Mouse (Mus musculus) midbrain, embryonic 16.5 days (tissue): ENCODE measurements around the gene Ppp2r5d. TPM values are rescaled to one million over a fixed set of nuclear protein-coding genes. Genes with fewer than 3 reads are reported as not detected.

Experiments used
- ATAC-seq: fragments of 200-750 bp; cut with Nextera tagmentation; 2 replicates; pipeline ENCODE4 v1.8.0; 2017; ENCODE audit warnings: moderate TSS enrichment
- H3K27ac ChIP-seq: fragments of 300-500 bp; sonication (generic); 2 replicates; pipeline ENCODE4 v1.5.1; 2014; ENCODE audit warnings: mild to moderate bottlenecking, low read length, mixed read lengths
- H3K27me3 ChIP-seq: fragments of 300-500 bp; sonication (generic); 2 replicates; pipeline ENCODE4 v1.6.1; 2014; ENCODE audit warnings: low read depth, low read length, mixed read lengths; ENCODE audit not compliant: control insufficient read depth, insufficient read depth
- H3K36me3 ChIP-seq: fragments of 300-500 bp; sonication (generic); 2 replicates; pipeline ENCODE4 v1.6.1; 2014; ENCODE audit warnings: mild to moderate bottlenecking, low read length, moderate library complexity, mixed read lengths; ENCODE audit not compliant: control insufficient read depth, insufficient read depth
- H3K4me1 ChIP-seq: fragments of 300-500 bp; sonication (generic); 2 replicates; pipeline ENCODE4 v1.6.1; 2014; ENCODE audit warnings: mild to moderate bottlenecking, low read length, mixed read lengths; ENCODE audit not compliant: control insufficient read depth, insufficient read depth
- H3K4me2 ChIP-seq: fragments of 300-500 bp; sonication (generic); 2 replicates; pipeline ENCODE4 v1.6.1; 2014; ENCODE audit warnings: mild to moderate bottlenecking, low read length, mixed read lengths
- H3K4me3 ChIP-seq: fragments of 300-500 bp; sonication (generic); 2 replicates; pipeline ENCODE4 v1.5.1; 2014; ENCODE audit warnings: low read depth, mild to moderate bottlenecking, low read length, moderate library complexity, mixed read lengths
- H3K9ac ChIP-seq: fragments of 300-500 bp; sonication (generic); 2 replicates; pipeline ENCODE4 v1.6.1; 2014; ENCODE audit warnings: low read depth, low read length, mixed read lengths
- H3K9me3 ChIP-seq: fragments of 300-500 bp; sonication (generic); replicated peaks from 2 replicates; pipeline ENCODE4 v1.6.1; 2014; ENCODE audit warnings: mild to moderate bottlenecking, low read length, mixed read lengths; ENCODE audit not compliant: control insufficient read depth, poor library complexity, severe bottlenecking
- WGBS: fragments of 180-500 bp; shearing (Covaris S2); extraction: QIAGEN DNeasy Blood & Tissue Kit; methylation state at CpG from one replicate; pipeline ENCODE4 v1.1.7; 2014; 5-methylcytosine and 5-hydroxymethylcytosine counted together
- polyA plus RNA-seq: library from polyadenylated mRNA; unstranded; fragments of >200 nt; fragmentation: Nextera tagmentation; extraction: Ambion mirVana; gene quantifications from 2 replicates; pipeline ENCODE4 v1.2.1, GENCODE M21; 2015

Gene Ppp2r5d
- 94.8 and 102 TPM in 2 replicates for polyA plus RNA-seq

DNA sequence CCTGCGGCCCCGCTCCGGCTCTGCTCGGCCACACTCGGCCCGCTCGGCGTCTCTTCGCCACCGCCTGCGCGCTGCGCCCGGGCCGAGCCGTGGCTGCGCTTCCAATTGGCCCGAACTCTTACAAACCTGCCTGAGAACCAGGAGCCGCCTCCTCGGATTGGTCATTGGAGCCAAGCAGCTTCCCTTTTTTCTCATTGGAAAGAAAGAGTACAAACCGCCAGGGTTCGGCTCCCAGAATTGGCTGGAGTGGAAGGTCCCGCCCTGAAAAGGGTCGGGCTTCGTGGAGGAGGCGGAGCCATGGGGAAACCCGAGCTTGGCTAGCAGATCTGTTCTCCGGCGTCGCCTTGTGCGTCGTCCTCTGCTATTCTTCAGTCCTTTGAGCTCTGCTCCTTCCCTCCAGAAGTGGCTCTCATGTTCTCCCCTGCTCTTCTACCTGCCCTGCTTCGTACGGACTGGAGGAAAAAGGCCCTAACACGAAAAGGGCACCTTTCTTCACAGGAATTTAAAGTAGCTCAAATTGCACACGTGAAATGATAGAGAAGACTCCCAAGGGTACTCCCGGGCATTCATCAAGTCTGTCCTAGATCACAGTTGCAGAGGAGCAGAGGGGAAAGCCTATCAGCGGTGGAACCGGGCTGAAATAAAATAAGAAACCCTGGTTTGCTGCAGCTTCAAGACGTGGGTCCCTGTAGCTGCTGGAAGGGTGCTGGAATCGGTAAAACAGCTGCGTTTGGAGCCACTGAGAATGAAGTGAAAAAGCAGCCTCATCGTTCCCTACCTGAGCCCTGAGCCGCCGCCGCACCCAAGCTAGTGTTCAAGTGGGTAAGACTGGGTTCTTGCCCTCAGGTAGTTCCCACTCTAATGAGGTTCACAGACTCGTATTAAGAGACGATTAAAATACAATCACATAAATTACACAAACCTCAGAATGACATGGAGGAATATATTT, at the start of gene Ppp2r5d:
Gene Ppp2r5d, minus strand, starts transcription at position 225 of the 949 bp plus-strand sequence.
- Histone ChIP-seq H3K36me3 (no peaks in the 10 kb centered on the region), H3K4me1 (peaks cover 31% of the 10 kb centered on the region), H3K27ac (peak within 1 kb of the TSS; percentile 94), H3K9ac (peak within 1 kb of the TSS; percentile 93), H3K27me3 (no peaks in the 10 kb centered on the region), H3K4me3 (peak within 1 kb of the TSS; percentile 95), H3K9me3 (no peaks in the 10 kb centered on the region), H3K4me2 (peak within 1 kb of the TSS; percentile 94)
- 2% methylated on average over 48 of the region's 48 CpGs for WGBS
- ATAC-seq, result peak; percentile 96

DNA sequence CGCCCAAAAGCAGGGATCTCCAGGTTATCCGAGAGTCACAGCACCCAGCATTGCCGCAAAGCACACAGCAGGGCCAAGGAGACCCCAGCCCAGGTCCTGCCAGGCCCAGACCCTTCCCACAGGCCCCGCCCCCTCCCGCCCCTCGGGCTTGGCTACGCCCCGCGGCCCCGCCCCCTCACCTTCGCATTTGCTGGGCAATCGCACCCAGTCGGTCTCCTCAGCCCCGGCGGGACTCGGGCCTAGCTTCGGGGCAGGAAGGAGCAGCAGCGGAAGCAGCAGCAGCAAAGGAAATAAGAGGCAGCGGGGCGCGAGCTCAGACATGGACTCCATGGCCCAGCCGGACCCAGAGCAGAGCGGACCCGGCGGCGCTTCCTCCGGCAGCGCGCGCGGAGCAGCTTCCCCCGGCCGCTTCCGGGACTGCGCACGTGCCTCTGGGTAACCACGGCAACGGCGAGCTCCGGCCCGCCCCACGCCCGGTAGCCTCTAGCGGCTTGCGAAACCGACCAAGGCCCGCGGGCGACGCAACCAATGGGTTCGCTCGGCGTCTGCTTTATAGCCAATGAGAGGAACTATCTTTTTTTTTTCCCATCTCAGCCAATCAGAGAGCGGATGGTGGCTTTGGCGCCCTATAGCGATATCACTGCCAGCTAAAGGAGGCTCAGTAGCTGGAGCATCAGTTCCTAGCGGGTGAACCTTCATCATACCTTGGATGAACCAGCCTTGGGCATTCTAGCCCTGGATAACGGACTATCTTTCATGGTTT, 47.1 kb upstream of the Ppp2r5d start, which contains the start of gene Cnpy3:
Gene Cnpy3, minus strand, starts transcription at position 421 of the 763 bp plus-strand sequence.
- Histone ChIP-seq H3K27me3 (no peaks in the 10 kb centered on the region), H3K4me2 (peak within 1 kb of the TSS; percentile 89), H3K9me3 (no peaks in the 10 kb centered on the region), H3K9ac (peak within 1 kb of the TSS; percentile 85), H3K4me1 (peaks cover 17% of the 10 kb centered on the region), H3K27ac (peak within 1 kb of the TSS; percentile 91), H3K36me3 (no peaks in the 10 kb centered on the region), H3K4me3 (peak within 1 kb of the TSS; percentile 86)
- WGBS, result under 1% methylated on average over 55 of the region's 58 CpGs
- ATAC-seq, result peak; percentile 99

DNA sequence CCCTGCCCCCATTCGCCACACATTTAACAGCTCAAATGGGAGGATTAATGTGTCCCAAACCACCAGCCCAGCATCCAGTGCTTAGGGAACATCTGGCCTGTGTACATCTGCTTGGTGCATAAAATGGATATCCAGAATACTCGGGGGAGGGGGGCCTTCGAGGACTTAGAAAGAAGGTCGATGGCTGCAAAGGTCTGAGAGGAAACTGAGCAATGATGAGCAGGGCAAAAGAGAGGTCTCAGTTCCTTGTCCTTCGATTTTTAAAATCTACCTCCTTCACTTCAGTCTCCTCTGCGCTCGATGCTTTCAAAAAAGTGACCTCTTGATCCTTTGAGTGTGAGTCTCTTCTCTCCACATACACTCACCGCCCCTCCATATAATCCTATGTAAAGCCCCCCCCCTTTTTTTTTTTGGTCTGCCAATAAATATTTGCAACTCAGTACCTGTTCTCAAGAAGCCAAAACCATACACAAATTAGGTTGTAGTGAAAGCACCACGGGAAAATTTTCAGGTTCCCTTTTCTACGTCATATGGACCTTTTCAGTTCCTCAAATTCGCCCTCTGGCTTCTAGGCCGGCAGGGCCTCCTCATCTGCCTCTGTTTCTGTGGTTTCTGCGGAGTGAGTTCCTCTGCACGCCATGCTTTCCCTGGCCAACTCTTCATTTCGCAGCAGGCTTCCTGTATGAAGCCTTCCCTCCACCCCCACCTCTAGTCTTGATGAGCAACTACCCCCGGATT, 46.3 kb upstream of the Ppp2r5d start:
- Histone ChIP-seq H3K27ac (peak overlapping the region; percentile 91), H3K4me3 (peak overlapping the region; percentile 86), H3K4me2 (peak overlapping the region; percentile 89), H3K27me3 (no peaks in the 10 kb centered on the region), H3K9ac (peak overlapping the region; percentile 85), H3K4me1 (peaks cover 17% of the 10 kb centered on the region), H3K36me3 (no peaks in the 10 kb centered on the region), H3K9me3 (no peaks in the 10 kb centered on the region)
- 25% methylated on average over 16 of the region's 16 CpGs for WGBS
- no peak for ATAC-seq

DNA sequence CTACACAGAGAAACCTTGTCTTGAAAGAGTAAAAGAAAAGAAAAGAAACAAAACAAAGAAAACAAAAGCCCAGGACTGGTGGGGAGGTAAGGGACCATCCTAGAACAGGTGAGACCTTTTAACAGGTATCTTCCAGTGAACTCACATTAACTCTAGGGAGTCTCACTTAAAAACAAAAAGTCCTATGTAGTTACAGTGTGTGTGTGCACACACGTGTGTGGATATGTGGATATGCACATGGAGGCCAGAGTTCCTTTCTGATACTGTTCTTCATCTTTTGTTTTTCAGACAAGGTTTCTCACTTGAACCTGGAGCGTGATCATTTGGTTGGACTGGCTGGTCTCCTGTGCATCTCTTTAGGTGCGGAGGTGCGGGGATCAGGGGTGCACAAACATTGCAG, 45.7 kb upstream of the Ppp2r5d start:
- ATAC-seq, result no peak

DNA sequence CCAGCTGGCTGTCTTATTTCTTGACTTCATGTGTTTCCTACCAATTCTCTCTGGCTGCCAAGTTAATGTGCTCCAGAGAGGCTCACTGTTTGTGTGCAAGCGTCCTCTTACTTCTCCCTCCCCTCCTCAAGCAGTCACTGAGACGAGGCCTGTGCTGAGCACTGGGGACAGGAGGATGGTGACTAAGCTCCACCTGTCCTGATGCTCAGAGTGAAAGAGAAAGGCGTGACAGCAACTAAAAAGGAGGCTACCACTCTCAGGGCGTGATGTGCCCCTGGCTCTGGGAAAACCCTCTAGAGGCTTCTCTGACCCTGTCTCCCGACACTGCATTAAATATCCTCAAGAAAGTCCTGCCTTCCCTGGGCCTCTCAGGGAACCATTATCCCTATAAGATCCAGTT, 44.4 kb upstream of the Ppp2r5d start:
- ATAC-seq, result no peak
- Histone ChIP-seq H3K36me3 (0 out of 2 replicates have a peak, but pooled peaks cover 3% of the 10 kb centered on the region), H3K4me3 (no peak overlapping the region), H3K27me3 (no peaks in the 10 kb centered on the region), H3K27ac (no peak overlapping the region), H3K4me1 (peaks cover 17% of the 10 kb centered on the region), H3K4me2 (no peak overlapping the region), H3K9ac (no peak overlapping the region), H3K9me3 (no peaks in the 10 kb centered on the region)
- 91% methylated on average over 5 of the region's 5 CpGs for WGBS

More for the DNA sequence above, 45.7 kb upstream of the Ppp2r5d start:
- Histone ChIP-seq H3K27ac (0 out of 2 replicates have a peak overlapping the region, but pooled peaks have one; percentile 91), H3K36me3 (no peaks in the 10 kb centered on the region), H3K9me3 (no peaks in the 10 kb centered on the region), H3K4me2 (peak overlapping the region; percentile 89), H3K9ac (peak overlapping the region; percentile 85), H3K4me1 (peaks cover 17% of the 10 kb centered on the region), H3K27me3 (no peaks in the 10 kb centered on the region), H3K4me3 (no peak overlapping the region)
- 92% methylated on average over 4 of the region's 4 CpGs for WGBS

DNA sequence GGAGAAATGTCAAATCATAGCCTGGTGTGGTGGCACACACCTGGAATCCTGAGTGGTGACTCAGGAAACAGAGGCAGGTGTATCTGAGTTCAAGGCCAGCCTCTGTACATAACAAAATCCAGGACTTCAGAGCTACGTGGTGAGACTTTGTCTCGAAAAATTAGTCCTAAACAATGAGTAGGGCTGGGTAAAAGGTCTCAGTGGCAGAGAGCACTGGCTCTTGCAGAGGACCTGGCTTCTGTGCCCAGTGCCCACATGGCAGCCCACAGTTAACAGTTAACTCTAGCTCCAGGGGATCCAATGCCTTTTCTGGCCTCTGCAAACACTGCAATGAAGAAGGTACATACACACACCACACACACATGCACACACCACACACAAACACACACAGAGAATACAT, 42.9 kb upstream of the Ppp2r5d start:
- H3K4me3 ChIP-seq, result no peak overlapping the region
- no peak overlapping the region for H3K4me2 ChIP-seq
- no peaks in the 10 kb centered on the region for H3K27me3 ChIP-seq
- H3K9ac ChIP-seq, result no peak overlapping the region
- ATAC-seq, result no peak
- no peaks in the 10 kb centered on the region for H3K9me3 ChIP-seq
- no peak overlapping the region for H3K27ac ChIP-seq
- peaks cover 17% of the 10 kb centered on the region for H3K4me1 ChIP-seq
- 100% methylated on average over 2 of the region's 2 CpGs for WGBS
- peaks cover 6% of the 10 kb centered on the region for H3K36me3 ChIP-seq

DNA sequence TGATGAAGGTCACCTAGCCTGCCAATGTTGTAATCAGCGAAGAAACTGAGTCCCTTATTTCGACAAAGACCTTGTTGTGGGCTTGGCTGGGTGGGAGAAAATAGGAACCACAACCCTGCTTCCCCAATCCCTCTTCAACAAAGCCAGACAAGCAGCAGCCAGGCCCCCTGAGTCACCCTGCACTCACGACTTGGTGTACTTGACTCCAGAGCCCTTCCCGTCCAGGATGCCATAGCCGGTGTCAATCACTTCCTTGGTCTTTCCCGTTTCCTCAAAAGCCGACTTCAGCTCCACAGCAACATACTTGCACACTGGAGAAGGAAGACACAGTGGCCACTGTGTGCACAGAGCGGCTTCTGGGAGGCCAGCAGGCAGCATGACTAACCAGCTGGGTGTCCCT, 42.3 kb upstream of the Ppp2r5d start:
- Histone ChIP-seq H3K4me2 (no peak overlapping the region), H3K27ac (no peak overlapping the region), H3K4me3 (no peak overlapping the region), H3K36me3 (peaks cover 6% of the 10 kb centered on the region), H3K9ac (no peak overlapping the region), H3K4me1 (peaks cover 12% of the 10 kb centered on the region), H3K27me3 (no peaks in the 10 kb centered on the region), H3K9me3 (no peaks in the 10 kb centered on the region)
- WGBS, result 84% methylated on average over 8 of the region's 8 CpGs
- ATAC-seq, result no peak

DNA sequence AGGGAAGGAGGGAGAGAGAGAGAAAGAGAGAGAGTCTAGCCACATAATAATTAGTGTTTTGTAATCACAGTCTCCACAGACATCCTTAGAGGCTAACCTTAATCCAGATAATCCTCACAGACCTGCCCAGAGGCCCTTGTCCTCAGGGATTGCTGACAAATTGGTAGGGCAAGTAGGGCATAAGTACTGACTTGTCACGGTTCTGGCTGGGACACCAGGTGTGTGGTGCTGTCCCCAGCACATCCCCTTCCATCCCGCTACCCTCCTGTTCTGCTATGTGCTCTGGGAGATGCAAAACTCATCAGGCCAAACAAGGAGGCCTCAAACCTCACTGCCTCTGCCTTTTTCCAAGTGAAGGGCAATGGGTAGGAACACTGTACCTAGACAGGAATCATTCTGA, 40.6 kb upstream of the Ppp2r5d start:
- Histone ChIP-seq H3K36me3 (peaks cover 6% of the 10 kb centered on the region), H3K4me3 (no peak overlapping the region), H3K4me1 (peaks cover 3% of the 10 kb centered on the region), H3K4me2 (no peak overlapping the region), H3K9me3 (no peaks in the 10 kb centered on the region), H3K27ac (no peak overlapping the region), H3K9ac (no peak overlapping the region), H3K27me3 (no peaks in the 10 kb centered on the region)
- ATAC-seq, result no peak
- WGBS, result 73% methylated on average over 2 of the region's 2 CpGs
